Mouse (Mus musculus): Measurements from ENCODE around the gene Gm5773. TPM values are rescaled to one million over a fixed set of nuclear protein-coding genes. Genes with fewer than 3 reads are reported as not detected.
"Not testable (repeated sequence)": the region's sequence is repeated elsewhere in the genome, so short reads cannot be mapped to it uniquely, and the experiment has no call there.

Gene Gm5773
- not detected for total RNA-seq (2022)

DNA sequence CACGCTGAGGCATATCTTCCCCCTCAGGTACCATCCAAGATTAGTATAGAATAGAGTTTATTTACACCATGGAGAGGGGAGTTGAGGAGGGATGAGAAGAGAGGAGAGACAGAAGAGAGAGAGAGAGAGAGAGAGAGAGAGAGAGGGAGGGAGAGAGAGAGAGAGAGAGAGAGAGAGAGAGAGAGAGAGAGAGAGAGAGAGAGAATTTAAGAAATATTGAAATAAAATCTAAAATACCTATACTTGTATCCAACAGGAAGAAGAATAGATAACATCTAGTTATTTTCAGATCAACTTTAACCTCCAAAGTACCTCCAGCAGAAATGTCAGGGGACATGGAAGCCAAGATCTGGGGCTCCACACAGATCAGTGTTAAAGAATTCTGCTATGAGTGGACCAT, at the start of gene Gm5773:
Gene Gm5773, plus strand, starts transcription at position 301 of the 400 bp plus-strand sequence.
- not testable (repeated sequence) for DNase-seq

GRCm38 (mm10) chr3:93745475-93745874, 27.3 kb upstream of the Gm5773 start:
- not testable (repeated sequence) for DNase-seq

GRCm38 (mm10) chr3:93754022-93754421, 18.8 kb upstream of the Gm5773 start:
- DNase-seq: not testable (repeated sequence)

DNA sequence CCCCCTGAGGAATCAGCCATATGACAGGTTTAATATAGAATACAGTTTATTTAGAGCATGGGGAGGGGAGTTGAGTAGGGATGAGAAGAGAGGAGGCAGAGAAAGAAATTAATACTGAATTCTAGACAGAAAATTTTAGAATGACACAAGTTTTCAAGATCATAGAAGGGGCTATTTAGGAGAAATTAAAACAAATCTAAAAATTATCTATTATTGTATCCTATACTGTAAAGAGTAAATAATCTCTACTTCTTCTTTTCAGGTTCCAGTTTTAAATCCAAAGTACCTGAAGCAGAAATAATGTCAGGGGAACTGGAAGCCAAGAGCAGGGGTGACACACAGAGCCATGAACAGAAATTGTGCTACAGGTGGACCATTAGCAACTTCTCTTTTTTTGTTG, 23.3 kb downstream of the Gm5773 start, which contains the start of gene Tdpoz4:
Gene Tdpoz4, plus strand, starts transcription at position 301 of the 400 bp plus-strand sequence.
- not testable (repeated sequence) for DNase-seq

DNA sequence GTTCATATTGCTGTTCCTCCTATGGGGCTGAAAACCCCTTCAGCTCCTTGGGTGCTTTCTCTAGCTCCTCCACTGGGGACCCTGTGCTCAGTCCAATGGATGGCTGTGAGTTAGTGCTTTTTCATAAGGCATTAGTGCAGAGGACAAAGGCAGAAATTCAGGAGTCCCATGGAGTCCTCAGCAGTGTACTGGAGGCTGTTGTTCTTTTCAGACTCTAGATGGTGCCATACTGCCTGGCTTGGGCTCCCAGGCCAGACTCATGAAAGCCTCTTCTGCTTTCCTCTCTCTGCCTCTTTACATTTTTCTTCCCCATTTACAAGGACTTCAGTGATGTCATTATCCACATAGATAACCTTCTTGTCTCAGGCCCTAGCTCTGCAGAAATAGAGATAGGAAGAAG, 40.5 kb downstream of the Gm5773 start:
- not testable (repeated sequence) for DNase-seq

Other genes starting within 250 kb of the Gm5773 start
- 100 to 1,000 TPM; 108 to 159 (median 130) TPM for gene S100a10, start 217.9 kb upstream of the Gm5773 start, total RNA-seq (2022)
- gene Tdpoz2, start 120.3 kb upstream of the Gm5773 start, total RNA-seq (2022): not detected
- not detected for gene Tdpoz1, start 96.7 kb upstream of the Gm5773 start, total RNA-seq (2022)
- not detected for gene Gm37596, start 79.9 kb upstream of the Gm5773 start, total RNA-seq (2022)
- gene Tdpoz4, start 23.4 kb downstream of the Gm5773 start, total RNA-seq (2022): not detected
- gene Tdpoz3, start 53.0 kb downstream of the Gm5773 start, total RNA-seq (2022): not detected
- not detected for gene Gm9117, start 170.5 kb downstream of the Gm5773 start, total RNA-seq (2022)
- not detected for gene Tdpoz5, start 188.3 kb downstream of the Gm5773 start, total RNA-seq (2022)

Measured in adrenal gland, adult 8-10 months (tissue).